Comparison of ENCODE assay signal across 12 mouse cellular contexts in the genomic region with DNA sequence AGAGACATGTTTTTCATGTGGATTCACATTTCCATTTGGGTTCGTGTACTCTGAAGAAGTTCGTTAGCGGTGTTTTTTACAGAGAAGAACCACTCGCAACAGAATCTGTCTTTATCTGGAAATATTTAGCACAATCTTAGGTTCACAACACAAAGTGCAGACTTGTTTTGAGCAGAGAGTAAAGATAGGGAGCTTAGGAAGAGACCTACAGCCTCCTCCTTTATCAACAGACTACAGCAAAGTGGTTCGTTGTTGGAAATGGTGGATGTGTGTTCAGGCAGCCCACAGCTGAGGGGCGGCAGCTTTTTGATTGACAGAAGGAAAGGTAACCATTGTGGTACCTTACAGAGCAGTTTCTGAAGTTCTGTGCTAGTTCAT.
"Had no signal": no experiment of that assay in that cellular context is flagged by ENCODE, and none has a peak within 500 bp of the region (broad histone marks: within the 10 kb centered on the region; RNA-seq: fewer than 3 reads in every experiment).

No protein-coding gene starts in this region.

- H3K27ac ChIP-seq: left cerebral cortex, adult 2 months; limb, embryonic 12.5 days; lung, embryonic 15.5 days; midbrain, embryonic 10.5 days; neural tube, embryonic 15.5 days had no signal

- H3K9ac ChIP-seq: limb, embryonic 12.5 days; lung, embryonic 15.5 days; neural tube, embryonic 15.5 days had no signal

- ATAC-seq: intestine, embryonic 16.5 days had no signal

- DNase-seq: kidney, adult 8-10 months; kidney, postnatal 25 days; lung, postnatal 14 days; midbrain, embryonic 14.5 days; thymus, postnatal 4 days had no signal

- H3K36me3 ChIP-seq: limb, embryonic 12.5 days; lung, embryonic 15.5 days; midbrain, embryonic 10.5 days; neural tube, embryonic 15.5 days had no signal

- H3K4me2 ChIP-seq: limb, embryonic 12.5 days; lung, embryonic 15.5 days; neural tube, embryonic 15.5 days had no signal

- H3K4me3 ChIP-seq: left cerebral cortex, adult 2 months; limb, embryonic 12.5 days; lung, embryonic 15.5 days; midbrain, embryonic 10.5 days; myocyte; neural tube, embryonic 15.5 days had no signal

- H3K27me3 ChIP-seq: limb, embryonic 12.5 days; lung, embryonic 15.5 days; neural tube, embryonic 15.5 days had no signal

- H3K9me3 ChIP-seq: limb, embryonic 12.5 days; lung, embryonic 15.5 days; midbrain, embryonic 10.5 days; neural tube, embryonic 15.5 days had no signal
